Mouse (Mus musculus): ENCODE data around the gene Stra6.

Stra6 gene

GRCm38 (mm10) chr9:58063531-58063930 lies at the start of gene Stra6:
Gene Stra6, plus strand, starts transcription at chr9:58063788.
- DNase-seq (ENCODE audit: extremely low read depth, low read depth), result no peak

GRCm38 (mm10) chr9:58014393-58015160 lies 49.0 kb upstream of the Stra6 start:
- no peak for DNase-seq (ENCODE audit: extremely low read depth, low read depth)

- no peak for DNase-seq (ENCODE audit: extremely low read depth, low read depth)
Measured at GRCm38 (mm10) chr9:58015856-58016255, 47.7 kb upstream of the Stra6 start.

- DNase-seq (ENCODE audit: extremely low read depth, low read depth), result no peak
Measured at GRCm38 (mm10) chr9:58016962-58017361, 46.6 kb upstream of the Stra6 start.

GRCm38 (mm10) chr9:58018385-58018784 lies 45.2 kb upstream of the Stra6 start:
- DNase-seq (ENCODE audit: extremely low read depth, low read depth), result no peak

- DNase-seq (ENCODE audit: extremely low read depth, low read depth), result no peak
Measured at GRCm38 (mm10) chr9:58025995-58026394, 37.6 kb upstream of the Stra6 start.

GRCm38 (mm10) chr9:58027426-58028180 lies 36.0 kb upstream of the Stra6 start:
- no peak for DNase-seq (ENCODE audit: extremely low read depth, low read depth)

GRCm38 (mm10) chr9:58028841-58029240 lies 34.7 kb upstream of the Stra6 start:
- DNase-seq (ENCODE audit: extremely low read depth, low read depth), result no peak

GRCm38 (mm10) chr9:58029635-58030034 lies 34.0 kb upstream of the Stra6 start:
- DNase-seq (ENCODE audit: extremely low read depth, low read depth), result no peak

- no peak for DNase-seq (ENCODE audit: extremely low read depth, low read depth)
Measured at GRCm38 (mm10) chr9:58031895-58032294, 31.7 kb upstream of the Stra6 start.

GRCm38 (mm10) chr9:58035519-58035918 lies 28.1 kb upstream of the Stra6 start:
- DNase-seq (ENCODE audit: extremely low read depth, low read depth), result no peak

GRCm38 (mm10) chr9:58035951-58036698 lies 27.5 kb upstream of the Stra6 start:
- no peak for DNase-seq (ENCODE audit: extremely low read depth, low read depth)

- DNase-seq (ENCODE audit: extremely low read depth, low read depth), result no peak
Measured at GRCm38 (mm10) chr9:58036961-58037360, 26.6 kb upstream of the Stra6 start.

- no peak for DNase-seq (ENCODE audit: extremely low read depth, low read depth)
Measured at GRCm38 (mm10) chr9:58038500-58039168, 25.0 kb upstream of the Stra6 start.

GRCm38 (mm10) chr9:58040977-58041376 lies 22.6 kb upstream of the Stra6 start:
- DNase-seq (ENCODE audit: extremely low read depth, low read depth), result no peak

- DNase-seq (ENCODE audit: extremely low read depth, low read depth), result no peak
Measured at GRCm38 (mm10) chr9:58042391-58042790, 21.2 kb upstream of the Stra6 start.

- DNase-seq (ENCODE audit: extremely low read depth, low read depth), result no peak
Measured at GRCm38 (mm10) chr9:58043496-58044017, 20.0 kb upstream of the Stra6 start.

GRCm38 (mm10) chr9:58044828-58045227 lies 18.8 kb upstream of the Stra6 start:
- no peak for DNase-seq (ENCODE audit: extremely low read depth, low read depth)

GRCm38 (mm10) chr9:58045646-58046045 lies 17.9 kb upstream of the Stra6 start:
- DNase-seq (ENCODE audit: extremely low read depth, low read depth), result no peak

GRCm38 (mm10) chr9:58047061-58047460 lies 16.5 kb upstream of the Stra6 start:
- DNase-seq (ENCODE audit: extremely low read depth, low read depth), result no peak

GRCm38 (mm10) chr9:58048621-58049020 lies 15.0 kb upstream of the Stra6 start:
- no peak for DNase-seq (ENCODE audit: extremely low read depth, low read depth)

Data from MEL-GATA-1-ER (cell line).